Mouse (Mus musculus) thymus, adult 2 months (tissue): Measurements from ENCODE around the gene Dnah9. TPM values are rescaled to one million over a fixed set of nuclear protein-coding genes. Genes with fewer than 3 reads are reported as not detected.
A peak's percentile ranks its signal among the peaks of the same experiment; 100 is the strongest.

Source experiments
- DNase-seq: peaks from one replicate; pipeline ENCODE4 v3.0.0; 2021
- H3K27ac ChIP-seq: fragments of 200-500 bp; 2 replicates; pipeline ENCODE4 v1.5.1; 2012; ENCODE audit warnings: low read length, control low read depth; ENCODE audit not compliant: control insufficient read depth, insufficient read depth
- H3K27me3 ChIP-seq: fragments of 200-500 bp; 2 replicates; pipeline ENCODE4 v1.6.1; 2012; ENCODE audit warnings: mild to moderate bottlenecking, low read length, moderate library complexity, mixed read lengths; ENCODE audit not compliant: control insufficient read depth, insufficient read depth
- H3K36me3 ChIP-seq: fragments of 200-500 bp; 2 replicates; pipeline ENCODE4 v1.6.1; 2012; ENCODE audit warnings: mild to moderate bottlenecking, low read length, moderate library complexity; ENCODE audit not compliant: control insufficient read depth, insufficient read depth
- H3K4me1 ChIP-seq: fragments of 200-500 bp; replicated peaks from 2 replicates; pipeline ENCODE4 v1.6.1; 2012; ENCODE audit warnings: low read length; ENCODE audit not compliant: control insufficient read depth, insufficient read depth
- H3K4me3 ChIP-seq: fragments of 200-500 bp; 2 replicates; pipeline ENCODE4 v1.5.1; 2012; ENCODE audit warnings: mild to moderate bottlenecking, low read length, control low read depth, moderate library complexity; ENCODE audit not compliant: control insufficient read depth, insufficient read depth
- CTCF ChIP-seq: fragments of 200-500 bp; IDR thresholded peaks from 2 replicates; pipeline ENCODE4 v1.5.1; 2012; ENCODE audit warnings: mild to moderate bottlenecking, control low read depth, low read length, moderate library complexity, borderline replicate concordance; ENCODE audit not compliant: control insufficient read depth, poor library complexity, insufficient read depth; ENCODE audit errors: extremely low read depth
- POLR2A ChIP-seq: fragments of 200-500 bp; IDR thresholded peaks from 2 replicates; pipeline ENCODE4 v1.6.1; 2012; ENCODE audit warnings: mild to moderate bottlenecking, low read length, control low read depth, moderate library complexity; ENCODE audit not compliant: control insufficient read depth, poor library complexity, insufficient read depth; ENCODE audit errors: extremely low read depth
- WGBS: fragments of 180-500 bp; shearing (Covaris S2); methylation state at CpG from one replicate; pipeline ENCODE4 v1.1.7; 2018; 5-methylcytosine and 5-hydroxymethylcytosine counted together
- polyA plus RNA-seq: library from polyadenylated mRNA; depleted of rRNA; stranded (reverse); fragments of >200 nt; gene quantifications from 2 replicates; pipeline ENCODE4 v1.2.3, GENCODE M21; 2012

The Dnah9 gene
- polyA plus RNA-seq, 1 experiment: 2.8 TPM

- Histone ChIP-seq H3K36me3 (no peaks in the 10 kb centered on the region), H3K27me3 (no peaks in the 10 kb centered on the region), H3K4me1 (no peaks in the 10 kb centered on the region), H3K27ac (no peak overlapping the region), H3K4me3 (no peak overlapping the region)
- TF ChIP-seq CTCF (no peak), POLR2A (no peak)
- no peak for DNase-seq
- WGBS: 91% methylated on average over 2 of the region's 2 CpGs
These were observed 286.9 kb downstream of the Dnah9 start for GRCm38 (mm10) chr11:65881465-65881864.

GRCm38 (mm10) chr11:65877146-65877775 is 291.1 kb downstream of the Dnah9 start:
- Histone ChIP-seq H3K27ac (no peak overlapping the region), H3K36me3 (no peaks in the 10 kb centered on the region), H3K27me3 (no peaks in the 10 kb centered on the region), H3K4me3 (no peak overlapping the region), H3K4me1 (no peaks in the 10 kb centered on the region)
- no peak for DNase-seq
- WGBS: 57% methylated on average over 1 of the region's 1 CpGs
- TF ChIP-seq POLR2A (no peak), CTCF (no peak)

DNA sequence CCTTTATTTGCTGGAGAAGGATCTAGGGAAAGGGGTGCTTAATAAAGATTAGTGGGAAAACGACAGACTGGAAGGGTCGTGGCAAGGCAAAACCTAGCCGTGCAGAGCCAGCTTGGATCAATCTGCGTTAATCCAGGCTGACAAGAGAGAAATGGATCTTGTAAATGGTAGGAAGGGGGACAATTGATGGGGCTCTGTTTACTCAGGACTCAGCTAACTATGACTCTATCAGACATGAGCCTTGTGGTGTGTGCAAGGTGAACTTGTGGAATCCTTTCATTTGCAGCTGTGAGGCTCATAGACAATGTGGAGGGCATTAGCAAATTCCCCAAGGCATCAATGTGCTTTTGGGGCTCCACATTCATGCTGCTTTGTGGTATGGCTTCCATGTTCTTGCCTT is 306.9 kb downstream of the Dnah9 start:
- no peaks in the 10 kb centered on the region for H3K27me3 ChIP-seq
- no peaks in the 10 kb centered on the region for H3K4me1 ChIP-seq
- H3K27ac ChIP-seq: no peak overlapping the region
- H3K36me3 ChIP-seq: no peaks in the 10 kb centered on the region
- no peak overlapping the region for H3K4me3 ChIP-seq
- no peak for DNase-seq
- TF ChIP-seq CTCF (no peak), POLR2A (no peak)
- WGBS: 84% methylated on average over 4 of the region's 4 CpGs

DNA sequence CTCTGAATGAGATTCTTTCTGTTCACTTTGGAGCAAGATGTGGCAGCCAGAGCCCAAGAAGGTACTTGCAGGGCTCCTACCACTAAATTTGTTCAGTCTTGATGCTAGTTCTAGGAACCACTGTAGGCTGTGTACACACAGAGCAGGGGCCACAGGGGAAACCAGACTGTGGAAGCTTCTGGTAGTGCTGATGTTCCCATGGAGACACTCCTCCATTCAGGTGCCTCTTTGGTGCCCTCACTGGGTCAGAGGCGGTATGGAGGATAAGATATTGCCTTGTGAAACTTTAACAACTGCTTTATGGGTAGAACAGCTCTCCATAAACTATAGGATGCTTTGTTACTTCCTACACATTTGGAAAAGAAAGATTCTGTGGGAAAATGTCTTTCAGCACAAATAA is 316.3 kb downstream of the Dnah9 start:
- Histone ChIP-seq H3K36me3 (no peaks in the 10 kb centered on the region), H3K4me3 (no peak overlapping the region), H3K27me3 (no peaks in the 10 kb centered on the region), H3K4me1 (no peaks in the 10 kb centered on the region), H3K27ac (no peak overlapping the region)
- TF ChIP-seq POLR2A (no peak), CTCF (no peak)
- DNase-seq: peak; percentile 7
- WGBS: 7% methylated on average over 1 of the region's 1 CpGs

- WGBS: 86% methylated on average over 5 of the region's 5 CpGs
- Histone ChIP-seq H3K4me3 (no peak overlapping the region), H3K36me3 (no peaks in the 10 kb centered on the region), H3K4me1 (no peaks in the 10 kb centered on the region), H3K27me3 (no peaks in the 10 kb centered on the region), H3K27ac (no peak overlapping the region)
- DNase-seq: no peak
- TF ChIP-seq POLR2A: no peak
- TF ChIP-seq CTCF: no peak
These were observed 321.9 kb downstream of the Dnah9 start for GRCm38 (mm10) chr11:65846446-65846845.

DNA sequence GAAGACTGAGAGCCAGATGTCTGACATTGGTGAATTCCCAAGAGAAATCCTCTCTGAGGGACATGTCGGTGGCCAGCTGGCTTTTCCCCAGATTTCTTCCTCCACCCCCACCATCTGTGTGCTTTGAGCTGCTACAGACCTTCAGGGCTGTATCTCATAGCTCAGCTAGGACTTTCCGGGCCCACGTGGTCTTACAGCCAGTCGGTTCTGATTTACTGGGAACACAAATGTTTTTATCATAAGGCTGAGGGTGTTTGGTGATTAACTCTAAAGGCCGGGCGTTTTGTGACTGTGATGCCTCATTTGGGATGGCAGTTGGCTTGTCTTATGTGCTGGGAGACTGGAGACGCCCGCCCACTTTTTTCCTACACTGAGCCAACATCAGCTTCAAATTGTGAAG is 329.4 kb downstream of the Dnah9 start:
- no peaks in the 10 kb centered on the region for H3K4me1 ChIP-seq
- WGBS: 93% methylated on average over 8 of the region's 8 CpGs
- no peak for TF ChIP-seq POLR2A
- TF ChIP-seq CTCF: no peak
- no peaks in the 10 kb centered on the region for H3K27me3 ChIP-seq
- H3K4me3 ChIP-seq: no peak overlapping the region
- no peak overlapping the region for H3K27ac ChIP-seq
- H3K36me3 ChIP-seq: no peaks in the 10 kb centered on the region
- no peak for DNase-seq

DNA sequence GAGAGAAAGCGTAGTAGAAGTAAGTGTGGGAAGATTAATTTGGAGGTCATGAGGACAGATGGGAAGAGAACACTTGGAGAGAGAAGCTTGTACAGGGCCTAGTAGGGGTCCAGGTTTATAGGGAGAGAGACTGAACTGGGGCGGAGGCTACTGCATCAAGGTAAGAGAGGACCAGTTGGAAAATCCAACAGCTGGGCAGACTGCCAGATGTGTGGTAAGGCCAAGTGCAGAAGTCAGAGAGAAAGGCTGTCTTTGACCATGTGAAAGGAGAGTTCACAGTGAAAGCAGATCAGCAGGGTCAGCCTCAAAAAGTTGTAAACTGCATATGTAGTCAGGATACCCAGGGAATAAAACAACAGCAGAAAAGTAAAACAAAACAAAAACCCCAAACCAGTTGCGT is 343.8 kb downstream of the Dnah9 start:
- H3K36me3 ChIP-seq: peaks cover 62% of the 10 kb centered on the region
- no peaks in the 10 kb centered on the region for H3K4me1 ChIP-seq
- DNase-seq: no peak
- no peak overlapping the region for H3K27ac ChIP-seq
- TF ChIP-seq POLR2A (no peak), CTCF (no peak)
- WGBS: 99% methylated on average over 3 of the region's 3 CpGs
- H3K27me3 ChIP-seq: no peaks in the 10 kb centered on the region
- H3K4me3 ChIP-seq: no peak overlapping the region
